Mouse (Mus musculus): Measurements from ENCODE around the gene Arrb2. TPM values are rescaled to one million over a fixed set of nuclear protein-coding genes. Genes with fewer than 3 reads are reported as not detected.

The Arrb2 gene
- polyA plus RNA-seq, 1 experiment from 2014 or later = 44.0 TPM

DNA sequence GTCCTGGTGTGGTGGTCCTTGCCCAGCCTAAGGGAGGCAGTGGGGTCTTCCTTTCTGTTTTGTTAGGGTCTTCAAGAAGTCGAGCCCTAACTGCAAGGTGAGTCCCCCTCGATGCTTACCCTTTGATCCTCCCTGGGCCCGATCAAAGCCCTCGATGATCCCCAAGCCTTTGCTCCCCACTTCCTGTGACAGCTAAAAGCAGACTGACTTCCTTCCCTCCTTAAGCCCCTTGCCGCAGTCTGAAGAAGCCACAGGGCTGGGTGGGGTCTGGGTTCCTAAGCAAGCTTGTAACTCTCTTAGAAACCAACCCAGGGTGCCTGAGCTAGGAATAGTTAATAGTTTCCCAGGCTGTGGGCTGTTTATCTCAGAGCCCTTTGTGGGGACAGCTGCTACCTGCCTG is 3.0 kb downstream of the Arrb2 start:
- Histone ChIP-seq H3K4me2 (ENCODE audit: low read depth, low read length, severe bottlenecking) (no peak overlapping the region), H3K4me3 (ENCODE audit: low read depth, low read length) (no peak overlapping the region), H3K9ac (ENCODE audit: low read length) (no peak overlapping the region), H3K4me1 (replicated peaks; ENCODE audit: control insufficient read depth, insufficient read depth, low read length) (peaks cover 17% of the 10 kb centered on the region; the same call in 1 of the 2 replicates), H3K36me3 (ENCODE audit: control insufficient read depth, insufficient read depth, low read length) (no peaks in the 10 kb centered on the region; the same call in 1 of the 2 replicates), H3K27me3 (ENCODE audit: control insufficient read depth, insufficient read depth, low read length) (no peaks in the 10 kb centered on the region), H3K27ac (ENCODE audit: low read depth, low read length) (no peak overlapping the region), H3K9me3 (ENCODE audit: control insufficient read depth, low read length) (no peaks in the 10 kb centered on the region)
- 82% methylated on average over 5 of the region's 5 CpGs for WGBS
- DNase-seq (ENCODE audit: low spot score) = no peak
- ATAC-seq (replicated peaks; ENCODE audit: low FRiP score) = no peak

DNA sequence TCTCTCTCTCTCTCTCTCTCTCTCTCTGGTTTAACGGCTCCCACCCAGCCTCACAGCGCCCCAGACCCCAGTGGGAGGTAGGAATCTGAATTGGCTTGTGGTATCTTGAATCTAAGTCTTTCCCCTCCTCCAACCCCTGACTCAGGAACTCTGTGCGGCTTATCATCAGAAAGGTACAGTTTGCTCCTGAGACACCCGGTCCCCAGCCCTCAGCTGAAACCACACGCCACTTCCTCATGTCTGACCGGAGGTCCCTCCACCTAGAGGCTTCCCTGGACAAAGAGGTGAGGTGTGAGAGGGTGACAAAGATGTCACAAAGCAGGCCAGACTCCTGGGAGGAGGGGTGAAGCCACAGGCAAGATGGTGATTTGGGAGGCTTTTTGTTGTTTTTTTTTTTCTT is 5.0 kb downstream of the Arrb2 start:
- Histone ChIP-seq H3K4me3 (ENCODE audit: low read depth, low read length) (no peak overlapping the region), H3K4me2 (ENCODE audit: low read depth, low read length, severe bottlenecking) (no peak overlapping the region), H3K4me1 (replicated peaks; ENCODE audit: control insufficient read depth, insufficient read depth, low read length) (peaks cover 12% of the 10 kb centered on the region; the same call in 1 of the 2 replicates), H3K36me3 (ENCODE audit: control insufficient read depth, insufficient read depth, low read length) (no peaks in the 10 kb centered on the region; the same call in 1 of the 2 replicates), H3K27me3 (ENCODE audit: control insufficient read depth, insufficient read depth, low read length) (no peaks in the 10 kb centered on the region), H3K9me3 (ENCODE audit: control insufficient read depth, low read length) (no peaks in the 10 kb centered on the region), H3K27ac (ENCODE audit: low read depth, low read length) (no peak overlapping the region), H3K9ac (ENCODE audit: low read length) (no peak overlapping the region)
- DNase-seq (ENCODE audit: low spot score) (no peak), ATAC-seq (replicated peaks; ENCODE audit: low FRiP score) (no peak)
- 92% methylated on average over 6 of the region's 6 CpGs for WGBS

DNA sequence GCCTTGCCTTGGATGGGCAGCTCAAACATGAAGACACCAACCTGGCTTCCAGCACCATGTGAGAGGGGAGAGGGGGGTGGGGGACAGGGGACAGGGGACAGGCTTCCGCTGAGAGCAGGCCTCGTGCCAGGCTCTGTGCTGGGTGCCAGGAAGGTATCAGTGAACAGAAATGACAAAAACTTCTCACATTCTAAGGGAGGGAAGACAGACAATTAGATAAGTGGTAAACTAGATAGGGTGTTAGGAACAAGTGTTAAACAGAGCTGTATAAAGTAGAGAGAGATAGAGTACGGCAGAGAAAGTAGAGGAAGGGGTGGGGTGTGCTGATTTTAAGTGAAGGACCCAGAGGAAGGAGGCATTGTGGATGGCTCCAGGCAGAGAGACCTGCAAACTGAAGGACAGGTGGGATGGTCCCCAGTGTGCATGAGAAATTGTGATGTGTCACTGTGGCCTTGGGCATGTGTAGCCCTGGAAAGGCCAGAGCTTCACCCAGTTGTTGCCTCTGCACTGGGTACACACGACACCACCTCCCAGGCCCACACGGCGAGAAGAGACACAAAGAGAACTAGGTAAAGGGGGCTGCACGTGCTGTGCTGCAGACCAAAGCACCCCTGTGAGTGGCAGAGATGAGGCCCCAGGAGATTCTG is 6.4 kb downstream of the Arrb2 start:
- no peak overlapping the region for H3K9ac ChIP-seq (ENCODE audit: low read length)
- H3K4me1 ChIP-seq (replicated peaks; ENCODE audit: control insufficient read depth, insufficient read depth, low read length) = peaks cover 3% of the 10 kb centered on the region; the same call in 1 of the 2 replicates
- no peak overlapping the region for H3K4me2 ChIP-seq (ENCODE audit: low read depth, low read length, severe bottlenecking)
- 93% methylated on average over 7 of the region's 7 CpGs for WGBS
- no peak overlapping the region for H3K4me3 ChIP-seq (ENCODE audit: low read depth, low read length)
- DNase-seq (ENCODE audit: low spot score) = no peak
- no peaks in the 10 kb centered on the region for H3K9me3 ChIP-seq (ENCODE audit: control insufficient read depth, low read length)
- H3K27ac ChIP-seq (ENCODE audit: low read depth, low read length) = no peak overlapping the region
- ATAC-seq (replicated peaks; ENCODE audit: low FRiP score) = no peak
- no peaks in the 10 kb centered on the region; the same call in 1 of the 2 replicates for H3K36me3 ChIP-seq (ENCODE audit: control insufficient read depth, insufficient read depth, low read length)
- no peaks in the 10 kb centered on the region for H3K27me3 ChIP-seq (ENCODE audit: control insufficient read depth, insufficient read depth, low read length)

DNA sequence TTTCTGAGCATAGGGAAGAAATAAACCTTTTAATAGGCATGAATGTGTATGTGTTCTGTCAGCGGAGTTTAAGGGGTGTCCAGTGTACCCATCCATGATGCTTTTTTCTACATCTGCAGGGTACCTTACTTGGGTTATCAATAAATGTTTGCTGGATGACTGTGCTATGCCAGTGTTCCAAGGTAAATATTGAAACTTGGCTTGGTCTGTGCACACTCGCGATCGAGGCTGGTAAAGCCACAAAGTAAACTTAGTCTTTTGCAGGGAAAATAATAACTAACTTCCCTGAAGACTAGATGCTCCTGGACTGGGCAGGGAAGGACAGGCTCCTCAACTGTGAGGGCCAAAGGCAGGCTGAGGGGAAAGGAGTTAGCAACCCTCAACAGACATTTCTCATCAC is 8.2 kb downstream of the Arrb2 start:
- Histone ChIP-seq H3K4me3 (ENCODE audit: low read depth, low read length) (no peak overlapping the region), H3K4me2 (ENCODE audit: low read depth, low read length, severe bottlenecking) (no peak overlapping the region), H3K9me3 (ENCODE audit: control insufficient read depth, low read length) (no peaks in the 10 kb centered on the region), H3K9ac (ENCODE audit: low read length) (no peak overlapping the region), H3K4me1 (replicated peaks; ENCODE audit: control insufficient read depth, insufficient read depth, low read length) (no peaks in the 10 kb centered on the region), H3K27ac (ENCODE audit: low read depth, low read length) (no peak overlapping the region), H3K27me3 (ENCODE audit: control insufficient read depth, insufficient read depth, low read length) (no peaks in the 10 kb centered on the region), H3K36me3 (ENCODE audit: control insufficient read depth, insufficient read depth, low read length) (no peaks in the 10 kb centered on the region; the same call in 1 of the 2 replicates)
- ATAC-seq (replicated peaks; ENCODE audit: low FRiP score) (no peak), DNase-seq (ENCODE audit: low spot score) (no peak)
- 92% methylated on average over 4 of the region's 4 CpGs for WGBS

DNA sequence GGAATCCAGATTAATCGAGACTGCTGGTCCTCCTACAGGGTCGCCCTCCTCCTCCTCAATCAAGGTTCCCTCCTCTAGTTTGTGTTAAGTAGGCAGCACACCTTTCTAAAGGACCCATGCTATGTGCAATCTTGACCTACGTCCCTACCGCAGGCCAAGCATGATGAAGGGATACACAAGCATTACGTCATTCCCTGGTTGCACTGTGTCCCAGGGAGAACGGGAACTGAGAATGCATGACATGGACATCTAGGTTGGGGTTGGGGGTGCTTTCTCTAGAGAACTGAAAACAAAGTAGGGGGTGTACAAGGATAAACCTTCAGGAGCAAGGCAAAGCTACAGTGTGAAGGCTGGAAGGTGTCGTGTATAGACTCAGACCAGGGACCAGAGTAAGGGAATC is 9.4 kb downstream of the Arrb2 start:
- no peak for DNase-seq (ENCODE audit: low spot score)
- WGBS = 95% methylated on average over 7 of the region's 7 CpGs
- H3K27me3 ChIP-seq (ENCODE audit: control insufficient read depth, insufficient read depth, low read length) = no peaks in the 10 kb centered on the region

DNA sequence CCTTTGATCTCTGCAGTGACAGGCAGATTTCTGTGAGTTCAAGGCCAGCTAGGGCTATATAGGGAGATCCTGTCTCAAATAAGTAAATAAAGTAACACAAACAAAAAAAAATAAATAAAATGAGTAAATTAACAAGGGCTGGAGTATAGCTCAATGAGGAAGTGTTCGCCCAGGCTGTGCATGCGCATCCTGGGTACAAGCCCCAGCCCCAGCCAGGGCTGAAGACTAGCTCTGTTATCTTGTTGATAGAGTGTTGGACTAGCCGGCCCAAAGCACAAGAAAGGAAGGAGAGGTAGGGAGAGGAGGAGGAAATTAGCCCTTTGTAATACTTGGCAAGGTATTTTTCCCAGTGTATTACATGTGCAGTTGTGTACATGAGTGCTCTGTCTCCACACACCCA is 11.5 kb downstream of the Arrb2 start:
- no peak overlapping the region for H3K27ac ChIP-seq (ENCODE audit: low read depth, low read length)
- H3K4me1 ChIP-seq (replicated peaks; ENCODE audit: control insufficient read depth, insufficient read depth, low read length) = no peaks in the 10 kb centered on the region
- no peak for DNase-seq (ENCODE audit: low spot score)
- H3K9ac ChIP-seq (ENCODE audit: low read length) = no peak overlapping the region
- 86% methylated on average over 3 of the region's 3 CpGs for WGBS
- ATAC-seq (replicated peaks; ENCODE audit: low FRiP score) = no peak
- no peak overlapping the region for H3K4me3 ChIP-seq (ENCODE audit: low read depth, low read length)
- H3K4me2 ChIP-seq (ENCODE audit: low read depth, low read length, severe bottlenecking) = no peak overlapping the region
- no peaks in the 10 kb centered on the region for H3K9me3 ChIP-seq (ENCODE audit: control insufficient read depth, low read length)
- H3K27me3 ChIP-seq (ENCODE audit: control insufficient read depth, insufficient read depth, low read length) = no peaks in the 10 kb centered on the region
- no peaks in the 10 kb centered on the region; the same call in 1 of the 2 replicates for H3K36me3 ChIP-seq (ENCODE audit: control insufficient read depth, insufficient read depth, low read length)

More for the DNA sequence above, 9.4 kb downstream of the Arrb2 start:
- Histone ChIP-seq H3K4me3 (ENCODE audit: low read depth, low read length) (no peak overlapping the region), H3K27ac (ENCODE audit: low read depth, low read length) (no peak overlapping the region), H3K9me3 (ENCODE audit: control insufficient read depth, low read length) (no peaks in the 10 kb centered on the region), H3K4me2 (ENCODE audit: low read depth, low read length, severe bottlenecking) (no peak overlapping the region), H3K4me1 (replicated peaks; ENCODE audit: control insufficient read depth, insufficient read depth, low read length) (no peaks in the 10 kb centered on the region), H3K9ac (ENCODE audit: low read length) (no peak overlapping the region), H3K36me3 (ENCODE audit: control insufficient read depth, insufficient read depth, low read length) (no peaks in the 10 kb centered on the region; the same call in 1 of the 2 replicates)
- no peak for ATAC-seq (replicated peaks; ENCODE audit: low FRiP score)

DNA sequence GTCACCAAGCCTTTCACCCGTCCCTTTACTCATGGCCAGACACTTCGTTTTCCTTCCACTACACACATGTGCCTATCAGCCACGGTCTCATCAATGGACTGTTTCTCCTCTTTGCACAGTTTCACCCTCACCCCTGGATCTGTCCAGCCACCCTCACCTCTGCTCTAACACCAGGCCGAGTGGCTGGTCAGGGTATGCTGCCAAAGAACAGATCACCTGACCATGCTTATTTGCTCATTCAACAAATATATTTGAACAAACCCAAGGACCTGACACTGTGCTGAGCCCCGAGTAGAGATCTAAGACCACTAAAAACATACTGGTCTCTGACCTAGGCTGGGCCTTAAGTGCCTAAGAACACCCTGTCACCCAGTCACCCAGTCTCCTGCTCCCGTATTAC is 12.2 kb downstream of the Arrb2 start:
- H3K4me3 ChIP-seq (ENCODE audit: low read depth, low read length) = no peak overlapping the region
- H3K36me3 ChIP-seq (ENCODE audit: control insufficient read depth, insufficient read depth, low read length) = no peaks in the 10 kb centered on the region
- WGBS = 79% methylated on average over 6 of the region's 6 CpGs
- no peak overlapping the region for H3K9ac ChIP-seq (ENCODE audit: low read length)
- H3K27ac ChIP-seq (ENCODE audit: low read depth, low read length) = no peak overlapping the region
- DNase-seq (ENCODE audit: low spot score) (no peak), ATAC-seq (replicated peaks; ENCODE audit: low FRiP score) (no peak)
- H3K4me2 ChIP-seq (ENCODE audit: low read depth, low read length, severe bottlenecking) = no peak overlapping the region
- H3K9me3 ChIP-seq (ENCODE audit: control insufficient read depth, low read length) = no peaks in the 10 kb centered on the region
- no peaks in the 10 kb centered on the region for H3K4me1 ChIP-seq (replicated peaks; ENCODE audit: control insufficient read depth, insufficient read depth, low read length)
- no peaks in the 10 kb centered on the region for H3K27me3 ChIP-seq (ENCODE audit: control insufficient read depth, insufficient read depth, low read length)

DNA sequence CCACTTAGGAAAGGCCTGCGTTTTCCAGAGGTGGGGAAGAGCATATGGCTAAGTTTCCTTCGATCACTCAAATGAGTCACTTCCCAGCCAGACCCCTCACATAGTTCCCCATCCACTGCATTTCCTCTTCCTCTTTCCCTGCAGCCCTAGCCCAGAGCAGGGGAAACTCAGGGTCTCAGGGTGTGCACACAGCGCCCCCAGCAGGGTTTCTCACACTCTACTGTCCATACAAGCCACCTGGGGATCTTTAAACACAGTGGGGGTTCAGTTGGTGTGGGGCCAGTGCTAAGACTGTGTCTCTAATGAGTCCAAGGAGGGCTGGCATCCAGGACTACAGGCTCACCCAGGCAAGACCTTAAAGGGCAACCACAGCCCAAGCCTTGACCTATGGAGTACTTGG is 14.3 kb downstream of the Arrb2 start:
- no peaks in the 10 kb centered on the region for H3K36me3 ChIP-seq (ENCODE audit: control insufficient read depth, insufficient read depth, low read length)
- no peak overlapping the region for H3K4me2 ChIP-seq (ENCODE audit: low read depth, low read length, severe bottlenecking)
- no peaks in the 10 kb centered on the region for H3K4me1 ChIP-seq (replicated peaks; ENCODE audit: control insufficient read depth, insufficient read depth, low read length)
- no peak for DNase-seq (ENCODE audit: low spot score)
- H3K9ac ChIP-seq (ENCODE audit: low read length) = no peak overlapping the region
- H3K9me3 ChIP-seq (ENCODE audit: control insufficient read depth, low read length) = no peaks in the 10 kb centered on the region
- no peak overlapping the region for H3K27ac ChIP-seq (ENCODE audit: low read depth, low read length)
- WGBS = 58% methylated on average over 3 of the region's 3 CpGs
- H3K27me3 ChIP-seq (ENCODE audit: control insufficient read depth, insufficient read depth, low read length) = no peaks in the 10 kb centered on the region
- no peak for ATAC-seq (replicated peaks; ENCODE audit: low FRiP score)
- no peak overlapping the region for H3K4me3 ChIP-seq (ENCODE audit: low read depth, low read length)

DNA sequence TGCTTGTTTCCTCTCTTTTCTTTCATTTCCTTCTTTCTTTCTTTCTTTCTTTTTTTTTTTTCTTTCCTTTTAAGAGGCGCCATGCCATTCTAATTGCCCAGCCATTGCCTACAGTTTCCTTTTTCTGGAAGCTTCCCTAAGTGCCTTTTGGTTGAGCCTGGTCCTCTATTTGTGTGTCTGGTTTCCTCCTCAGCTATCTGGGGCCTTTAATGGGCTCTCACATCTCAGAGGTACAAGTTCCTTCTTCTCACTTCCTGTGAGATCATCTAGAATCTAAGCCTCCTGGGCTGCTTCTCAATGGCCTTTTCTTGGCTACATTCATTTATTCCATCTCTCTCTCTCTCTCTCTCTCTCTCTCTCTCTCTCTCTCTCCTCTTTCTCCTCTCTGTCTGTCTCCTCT is 14.9 kb downstream of the Arrb2 start:
- ATAC-seq (replicated peaks; ENCODE audit: low FRiP score) = no peak
- H3K4me2 ChIP-seq (ENCODE audit: low read depth, low read length, severe bottlenecking) = no peak overlapping the region
- no peak overlapping the region for H3K4me3 ChIP-seq (ENCODE audit: low read depth, low read length)
- DNase-seq (ENCODE audit: low spot score) = no peak
- H3K27me3 ChIP-seq (ENCODE audit: control insufficient read depth, insufficient read depth, low read length) = no peaks in the 10 kb centered on the region
- no peak overlapping the region for H3K9ac ChIP-seq (ENCODE audit: low read length)
- no peaks in the 10 kb centered on the region for H3K36me3 ChIP-seq (ENCODE audit: control insufficient read depth, insufficient read depth, low read length)
- no peaks in the 10 kb centered on the region for H3K4me1 ChIP-seq (replicated peaks; ENCODE audit: control insufficient read depth, insufficient read depth, low read length)
- 78% methylated on average over 1 of the region's 1 CpGs for WGBS
- no peaks in the 10 kb centered on the region for H3K9me3 ChIP-seq (ENCODE audit: control insufficient read depth, low read length)
- H3K27ac ChIP-seq (ENCODE audit: low read depth, low read length) = no peak overlapping the region

Measured in forebrain, embryonic 11.5 days (tissue).